Mouse (Mus musculus) cerebral cortex, adult 2 months (tissue): ENCODE data around the gene A230072I06Rik.

Experiments used
- WGBS: fragments of 180-500 bp; shearing (Covaris S2); methylation state at CpG from one replicate; pipeline ENCODE4 v1.1.7; 2018; 5-methylcytosine and 5-hydroxymethylcytosine counted together

Gene A230072I06Rik

GRCm38 (mm10) chr8:12278663-12279312, at the start of gene A230072I06Rik:
TSS of gene A230072I06Rik (plus strand) at chr8:12278819.
- 41% methylated on average over 12 of the region's 12 CpGs for WGBS

GRCm38 (mm10) chr8:12234039-12234438, 44.6 kb upstream of the A230072I06Rik start:
- WGBS, result 67% methylated on average over 11 of the region's 11 CpGs

- 86% methylated on average over 7 of the region's 7 CpGs for WGBS
Observed at GRCm38 (mm10) chr8:12238775-12239174, 39.8 kb upstream of the A230072I06Rik start.

GRCm38 (mm10) chr8:12240143-12240542, 38.5 kb upstream of the A230072I06Rik start:
- WGBS, result 68% methylated on average over 9 of the region's 9 CpGs

- WGBS, result 87% methylated on average over 1 of the region's 1 CpGs
Observed at GRCm38 (mm10) chr8:12243746-12244145, 34.9 kb upstream of the A230072I06Rik start.

- 84% methylated on average over 2 of the region's 2 CpGs for WGBS
Observed at GRCm38 (mm10) chr8:12259890-12260289, 18.7 kb upstream of the A230072I06Rik start.

GRCm38 (mm10) chr8:12260476-12261029, 18.1 kb upstream of the A230072I06Rik start:
- WGBS, result 88% methylated on average over 6 of the region's 6 CpGs

- WGBS, result 61% methylated on average over 4 of the region's 4 CpGs
Observed at GRCm38 (mm10) chr8:12261556-12261955, 17.1 kb upstream of the A230072I06Rik start.

GRCm38 (mm10) chr8:12264996-12265395, 13.6 kb upstream of the A230072I06Rik start:
- WGBS, result 79% methylated on average over 8 of the region's 8 CpGs

GRCm38 (mm10) chr8:12267863-12268262, 10.8 kb upstream of the A230072I06Rik start:
- 53% methylated on average over 5 of the region's 5 CpGs for WGBS

GRCm38 (mm10) chr8:12268306-12268829, 10.3 kb upstream of the A230072I06Rik start:
- WGBS, result 57% methylated on average over 14 of the region's 14 CpGs

GRCm38 (mm10) chr8:12279482-12280192, 1.0 kb downstream of the A230072I06Rik start:
- 54% methylated on average over 13 of the region's 13 CpGs for WGBS

GRCm38 (mm10) chr8:12282128-12282527, 3.5 kb downstream of the A230072I06Rik start:
- 70% methylated on average over 22 of the region's 22 CpGs for WGBS

GRCm38 (mm10) chr8:12298326-12298950, 19.8 kb downstream of the A230072I06Rik start:
- 47% methylated on average over 10 of the region's 10 CpGs for WGBS

- WGBS, result 80% methylated on average over 14 of the region's 14 CpGs
Observed at GRCm38 (mm10) chr8:12301998-12302397, 23.4 kb downstream of the A230072I06Rik start.

GRCm38 (mm10) chr8:12312975-12313734, 34.5 kb downstream of the A230072I06Rik start:
- WGBS, result 60% methylated on average over 16 of the region's 16 CpGs

- WGBS, result 83% methylated on average over 11 of the region's 11 CpGs
Observed at GRCm38 (mm10) chr8:12314258-12314657, 35.6 kb downstream of the A230072I06Rik start.

- WGBS, result 51% methylated on average over 5 of the region's 5 CpGs
Observed at GRCm38 (mm10) chr8:12315177-12315576, 36.6 kb downstream of the A230072I06Rik start.

GRCm38 (mm10) chr8:12319755-12320455, 41.3 kb downstream of the A230072I06Rik start:
- WGBS, result 43% methylated on average over 11 of the region's 11 CpGs

- 86% methylated on average over 6 of the region's 6 CpGs for WGBS
Observed at GRCm38 (mm10) chr8:12322071-12322470, 43.5 kb downstream of the A230072I06Rik start.

GRCm38 (mm10) chr8:12323238-12323637, 44.6 kb downstream of the A230072I06Rik start:
- 62% methylated on average over 3 of the region's 3 CpGs for WGBS
